Mouse (Mus musculus) brown adipose tissue, adult 24 weeks (tissue): ENCODE data around the gene Phtf1. TPM values are rescaled to one million over a fixed set of nuclear protein-coding genes. Genes with fewer than 3 reads are reported as not detected.

Source experiments
- H3K27ac ChIP-seq: fragments of 200-500 bp; replicated peaks from 2 replicates; pipeline ENCODE4 v1.5.1; 2012; ENCODE audit warnings: low read depth, mild to moderate bottlenecking, low read length
- H3K4me1 ChIP-seq: fragments of 200-500 bp; 2 replicates; pipeline ENCODE4 v1.6.1; 2012; ENCODE audit warnings: low read length, mixed read lengths; ENCODE audit not compliant: control insufficient read depth, insufficient read depth, insufficient read length
- H3K4me3 ChIP-seq: fragments of 200-500 bp; 2 replicates; pipeline ENCODE4 v1.5.1; 2012; ENCODE audit warnings: low read depth, mild to moderate bottlenecking, low read length, moderate library complexity; ENCODE audit not compliant: insufficient read depth
- polyA plus RNA-seq: library from polyadenylated mRNA; stranded (reverse); fragments of >200 nt; gene quantifications from 2 replicates; pipeline ENCODE4 v1.2.4, GENCODE M21; 2012; ENCODE audit not compliant: missing spikeins, insufficient read depth, insufficient read length

Phtf1 gene
- polyA plus RNA-seq, 1 experiment: 5.4 TPM

GRCm38 (mm10) chr3:103998724-103999123 is 30.8 kb downstream of the Phtf1 start:
- Histone ChIP-seq H3K4me3 (no peak overlapping the region), H3K27ac (no peak overlapping the region), H3K4me1 (no peaks in the 10 kb centered on the region)

GRCm38 (mm10) chr3:104006896-104007466 is 39.1 kb downstream of the Phtf1 start:
- no peak overlapping the region for H3K27ac ChIP-seq
- no peak overlapping the region for H3K4me3 ChIP-seq
- H3K4me1 ChIP-seq: no peaks in the 10 kb centered on the region

- no peaks in the 10 kb centered on the region for H3K4me1 ChIP-seq
- no peak overlapping the region for H3K4me3 ChIP-seq
- H3K27ac ChIP-seq: no peak overlapping the region
Observed at GRCm38 (mm10) chr3:104007479-104007878, 39.6 kb downstream of the Phtf1 start.

GRCm38 (mm10) chr3:104009924-104010662 is 42.2 kb downstream of the Phtf1 start:
- no peak overlapping the region for H3K27ac ChIP-seq
- no peaks in the 10 kb centered on the region for H3K4me1 ChIP-seq
- no peak overlapping the region for H3K4me3 ChIP-seq

- Histone ChIP-seq H3K4me1 (no peaks in the 10 kb centered on the region), H3K27ac (no peak overlapping the region), H3K4me3 (no peak overlapping the region)
Observed at GRCm38 (mm10) chr3:104011972-104012371, 44.1 kb downstream of the Phtf1 start.

- no peak overlapping the region for H3K4me3 ChIP-seq
- H3K27ac ChIP-seq: no peak overlapping the region
- no peaks in the 10 kb centered on the region for H3K4me1 ChIP-seq
Observed at GRCm38 (mm10) chr3:104017931-104018330, 50.0 kb downstream of the Phtf1 start.

GRCm38 (mm10) chr3:104019453-104019852 is 51.5 kb downstream of the Phtf1 start:
- Histone ChIP-seq H3K27ac (no peak overlapping the region), H3K4me3 (no peak overlapping the region), H3K4me1 (no peaks in the 10 kb centered on the region)

GRCm38 (mm10) chr3:104020101-104020500 is 52.2 kb downstream of the Phtf1 start:
- no peak overlapping the region for H3K4me3 ChIP-seq

GRCm38 (mm10) chr3:104026938-104027337 is 59.0 kb downstream of the Phtf1 start:
- H3K4me1 ChIP-seq: no peaks in the 10 kb centered on the region
- H3K4me3 ChIP-seq: no peak overlapping the region
- H3K27ac ChIP-seq: no peak overlapping the region

More at GRCm38 (mm10) chr3:104020101-104020500, 52.2 kb downstream of the Phtf1 start:
- Histone ChIP-seq H3K4me1 (no peaks in the 10 kb centered on the region), H3K27ac (no peak overlapping the region)

- Histone ChIP-seq H3K4me1 (no peaks in the 10 kb centered on the region), H3K27ac (no peak overlapping the region), H3K4me3 (no peak overlapping the region)
Observed at GRCm38 (mm10) chr3:104032086-104032485, 64.2 kb downstream of the Phtf1 start.

GRCm38 (mm10) chr3:104032747-104033146 is 64.8 kb downstream of the Phtf1 start:
- no peak overlapping the region for H3K4me3 ChIP-seq
- no peaks in the 10 kb centered on the region for H3K4me1 ChIP-seq
- no peak overlapping the region for H3K27ac ChIP-seq

GRCm38 (mm10) chr3:104059001-104059622 is 91.2 kb downstream of the Phtf1 start:
- no peak overlapping the region for H3K4me3 ChIP-seq
- no peaks in the 10 kb centered on the region for H3K4me1 ChIP-seq
- no peak overlapping the region for H3K27ac ChIP-seq

GRCm38 (mm10) chr3:104069395-104069794 is 101.5 kb downstream of the Phtf1 start:
- Histone ChIP-seq H3K4me3 (no peak overlapping the region), H3K27ac (no peak overlapping the region), H3K4me1 (no peaks in the 10 kb centered on the region)
